Mouse (Mus musculus) MEL (cell line): Measurements from ENCODE around the gene Cd63.

Experiments
- CHD1 ChIP-seq: IDR thresholded peaks from 2 replicates; pipeline ENCODE4 v1.6.1; 2012; ENCODE audit warnings: low read depth, mild to moderate bottlenecking, inconsistent platforms, low read length, improper control_type of control experiment
- MEF2A ChIP-seq: IDR thresholded peaks from 2 replicates; pipeline ENCODE4 v1.6.1; 2014; ENCODE audit warnings: low read depth, mild to moderate bottlenecking, inconsistent platforms, low read length, improper control_type of control experiment; ENCODE audit not compliant: poor library complexity, insufficient replicate concordance, severe bottlenecking; ENCODE audit errors: extremely low read depth
- TAL1 ChIP-seq: IDR thresholded peaks from 2 replicates; pipeline ENCODE4 v1.6.1; 2012; ENCODE audit warnings: mild to moderate bottlenecking, inconsistent platforms, low read length, moderate library complexity, mixed read lengths

- TF ChIP-seq MEF2A, result no peak
- TF ChIP-seq TAL1, result no peak
- no peak for TF ChIP-seq CHD1
Measured at GRCm38 (mm10) chr10:128882067-128882466, 18.7 kb upstream of the Cd63 start.
